Mouse (Mus musculus) heart, embryonic 10.5 days (tissue): ENCODE data around the gene Asic5. TPM values are rescaled to one million over a fixed set of nuclear protein-coding genes. Genes with fewer than 3 reads are reported as not detected.
A peak's percentile ranks its signal among the peaks of the same experiment; 100 is the strongest.

Experiments
- DNase-seq: peaks from one replicate; pipeline ENCODE4 v3.0.0-alpha.2; 2017; ENCODE audit warnings: low spot score
- H3K27ac ChIP-seq: fragments of 300-500 bp; sonication (generic); 2 replicates; pipeline ENCODE4 v1.5.1; 2016; ENCODE audit warnings: mild to moderate bottlenecking
- H3K27me3 ChIP-seq: fragments of 300-500 bp; sonication (generic); 2 replicates; pipeline ENCODE4 v1.6.1; 2016; ENCODE audit warnings: mild to moderate bottlenecking; ENCODE audit not compliant: poor library complexity, insufficient read depth, severe bottlenecking
- H3K36me3 ChIP-seq: fragments of 300-500 bp; sonication (generic); 2 replicates; pipeline ENCODE4 v1.6.1; 2016; ENCODE audit warnings: mild to moderate bottlenecking, moderate library complexity
- H3K4me1 ChIP-seq: fragments of 300-500 bp; sonication (generic); 2 replicates; pipeline ENCODE4 v1.6.1; 2016; ENCODE audit warnings: mild to moderate bottlenecking
- H3K4me3 ChIP-seq: fragments of 300-500 bp; sonication (generic); 2 replicates; pipeline ENCODE4 v1.5.1; 2016; ENCODE audit warnings: mild to moderate bottlenecking, moderate library complexity
- H3K9me3 ChIP-seq: fragments of 300-500 bp; sonication (generic); 2 replicates; pipeline ENCODE4 v1.6.1; 2016; ENCODE audit warnings: mild to moderate bottlenecking, moderate library complexity
- WGBS: fragments of 180-500 bp; shearing (Covaris S2); methylation state at CpG from one replicate; pipeline ENCODE4 v1.1.7; 2016; 5-methylcytosine and 5-hydroxymethylcytosine counted together
- polyA plus RNA-seq: library from polyadenylated mRNA; unstranded; fragments of >200 nt; fragmentation: Nextera tagmentation; extraction: Ambion mirVana; gene quantifications from 2 replicates; pipeline ENCODE4 v1.2.1, GENCODE M21; 2016

Asic5 gene
- polyA plus RNA-seq, 1 experiment from 2014 or later = not detected

- H3K4me1 ChIP-seq = peaks cover 19% of the 10 kb centered on the region
- H3K9me3 ChIP-seq = no peaks in the 10 kb centered on the region
- H3K27ac ChIP-seq = peak overlapping the region; percentile 67
- DNase-seq = no peak
- peaks cover 4% of the 10 kb centered on the region; the same call in 1 of the 2 replicates for H3K36me3 ChIP-seq
- H3K27me3 ChIP-seq = no peaks in the 10 kb centered on the region
- 26% methylated on average over 5 of the region's 5 CpGs for WGBS
- no peak overlapping the region for H3K4me3 ChIP-seq
Measured at GRCm38 (mm10) chr3:82054283-82054974, 72.3 kb downstream of the Asic5 start.

- H3K9me3 ChIP-seq = no peaks in the 10 kb centered on the region
- peaks cover 31% of the 10 kb centered on the region for H3K4me1 ChIP-seq
- H3K27ac ChIP-seq = peak overlapping the region; percentile 80
- 25% methylated on average over 5 of the region's 5 CpGs for WGBS
- DNase-seq = peak; percentile 88
- no peaks in the 10 kb centered on the region for H3K27me3 ChIP-seq
- H3K36me3 ChIP-seq = peaks cover 4% of the 10 kb centered on the region; the same call in 1 of the 2 replicates
- H3K4me3 ChIP-seq = no peak overlapping the region
Measured at GRCm38 (mm10) chr3:82057201-82057600, 75.1 kb downstream of the Asic5 start.

- Histone ChIP-seq H3K4me1 (peaks cover 47% of the 10 kb centered on the region), H3K9me3 (no peaks in the 10 kb centered on the region), H3K4me3 (no peak overlapping the region), H3K27ac (peak overlapping the region; percentile 71), H3K36me3 (peaks cover 4% of the 10 kb centered on the region; the same call in 1 of the 2 replicates), H3K27me3 (no peaks in the 10 kb centered on the region)
- DNase-seq = no peak
- 27% methylated on average over 9 of the region's 9 CpGs for WGBS
Measured at GRCm38 (mm10) chr3:82061402-82062180, 79.5 kb downstream of the Asic5 start.

GRCm38 (mm10) chr3:82067830-82068229, 85.7 kb downstream of the Asic5 start:
- DNase-seq = no peak
- Histone ChIP-seq H3K9me3 (no peaks in the 10 kb centered on the region), H3K27ac (no peak overlapping the region)

More at GRCm38 (mm10) chr3:82067830-82068229, 85.7 kb downstream of the Asic5 start:
- 55% methylated on average over 5 of the region's 5 CpGs for WGBS
- Histone ChIP-seq H3K36me3 (no peaks in the 10 kb centered on the region), H3K27me3 (no peaks in the 10 kb centered on the region), H3K4me1 (peaks cover 33% of the 10 kb centered on the region), H3K4me3 (no peak overlapping the region)

Other genes with a start within 250 kb of the Asic5 start
- 10.1 and 15.9 TPM in 2 replicates for gene Ctso, start 49.7 kb upstream of the Asic5 start, polyA plus RNA-seq
- gene Tdo2, start 6.1 kb upstream of the Asic5 start, polyA plus RNA-seq = 2.1 and 2.6 TPM in 2 replicates
- gene Gucy1b1, start 92.4 kb downstream of the Asic5 start, polyA plus RNA-seq = 32.6 and 42.7 TPM in 2 replicates
- 33.5 and 39.3 TPM in 2 replicates for gene Gucy1a1, start 163.5 kb downstream of the Asic5 start, polyA plus RNA-seq